Mouse (Mus musculus) liver, embryonic 14.5 days (tissue): ENCODE results near the gene Trim14. TPM values are rescaled to one million over a fixed set of nuclear protein-coding genes. Genes with fewer than 3 reads are reported as not detected.

Experiments
- ATAC-seq: fragments of 200-750 bp; cut with Nextera tagmentation; 2 replicates; pipeline ENCODE4 v1.8.0; 2017; ENCODE audit warnings: moderate number of reproducible peaks, mild to moderate bottlenecking, moderate library complexity; ENCODE audit not compliant: insufficient read depth
- DNase-seq, 3 experiments: peaks; one replicate each; pipeline ENCODE4 v3.0.0-alpha.2; 2012 to 2013; ENCODE audit warnings: low read depth in 3 of 3, low spot score in 3 of 3
- H3K27ac ChIP-seq: fragments of 300-500 bp; sonication (generic); 2 replicates; pipeline ENCODE4 v1.5.1; 2014; ENCODE audit warnings: moderate library complexity, mild to moderate bottlenecking, control low read depth, inconsistent platforms
- H3K27me3 ChIP-seq: fragments of 300-500 bp; sonication (generic); 2 replicates; pipeline ENCODE4 v1.6.1; 2014; ENCODE audit warnings: mild to moderate bottlenecking, low read length, moderate library complexity; ENCODE audit not compliant: control insufficient read depth, insufficient read depth
- H3K36me3 ChIP-seq: fragments of 300-500 bp; sonication (generic); replicated peaks from 2 replicates; pipeline ENCODE4 v1.6.1; 2014; ENCODE audit warnings: low read depth; ENCODE audit not compliant: control insufficient read depth, insufficient read depth
- H3K4me1 ChIP-seq, 2 experiments: fragments of 200-500 bp in 1 of 2; fragments of 300-500 bp in 1 of 2; sonication (generic) in 1 of 2; replicated peaks; 2 replicates each; pipeline ENCODE4 v1.6.1; 2012 to 2014; ENCODE audit warnings: antibody characterized with exemption in 1 of 2, inconsistent platforms in 1 of 2, low read length in 1 of 2; ENCODE audit not compliant: control insufficient read depth in 2 of 2, insufficient read depth in 2 of 2
- H3K4me2 ChIP-seq: fragments of 300-500 bp; sonication (generic); 2 replicates; pipeline ENCODE4 v1.6.1; 2014; ENCODE audit warnings: low read depth, mild to moderate bottlenecking, control low read depth, moderate library complexity
- H3K4me3 ChIP-seq, 2 experiments: fragments of 200-500 bp in 1 of 2; fragments of 300-500 bp in 1 of 2; sonication (generic) in 1 of 2; 2 replicates each; pipeline ENCODE4 v1.5.1; 2012 to 2014; ENCODE audit warnings: low read depth in 2 of 2, low read length in 2 of 2, mild to moderate bottlenecking in 2 of 2, control low read depth in 1 of 2, inconsistent platforms in 1 of 2, moderate library complexity in 1 of 2; ENCODE audit not compliant: insufficient read depth in 1 of 2
- H3K9ac ChIP-seq: fragments of 300-500 bp; sonication (generic); replicated peaks from 2 replicates; pipeline ENCODE4 v1.6.1; 2014; ENCODE audit warnings: mild to moderate bottlenecking, control low read depth, moderate library complexity
- H3K9me3 ChIP-seq: fragments of 300-500 bp; sonication (generic); 2 replicates; pipeline ENCODE4 v1.6.1; 2016; ENCODE audit warnings: low read length, mixed read lengths; ENCODE audit not compliant: control insufficient read depth
- CTCF ChIP-seq: IDR thresholded peaks from 2 replicates; pipeline ENCODE4 v1.5.1; 2016; ENCODE audit warnings: antibody characterized with exemption, low read depth, control low read depth
- EP300 ChIP-seq: IDR thresholded peaks from 2 replicates; pipeline ENCODE4 v1.6.1; 2016; ENCODE audit warnings: antibody characterized with exemption, low read depth
- WGBS: fragments of 180-500 bp; shearing (Covaris S2); extraction: QIAGEN DNeasy Blood & Tissue Kit; methylation state at CpG from one replicate; pipeline ENCODE4 v1.1.7; 2014; ENCODE audit not compliant: insufficient replicate concordance; 5-methylcytosine and 5-hydroxymethylcytosine counted together
- polyA plus RNA-seq, 2 experiments: library from polyadenylated mRNA; depleted of rRNA in 1 of 2; stranded (reverse) in 1 of 2; unstranded in 1 of 2; fragments of >200 nt; fragmentation: Nextera tagmentation in 1 of 2; extraction: Ambion mirVana in 1 of 2; gene quantifications; 2 replicates each; pipeline versions ENCODE4 v1.2.1 to v1.2.3; 2012 to 2014

Gene Trim14
- polyA plus RNA-seq, 2 experiments: 4.1 to 7.5 TPM

DNA sequence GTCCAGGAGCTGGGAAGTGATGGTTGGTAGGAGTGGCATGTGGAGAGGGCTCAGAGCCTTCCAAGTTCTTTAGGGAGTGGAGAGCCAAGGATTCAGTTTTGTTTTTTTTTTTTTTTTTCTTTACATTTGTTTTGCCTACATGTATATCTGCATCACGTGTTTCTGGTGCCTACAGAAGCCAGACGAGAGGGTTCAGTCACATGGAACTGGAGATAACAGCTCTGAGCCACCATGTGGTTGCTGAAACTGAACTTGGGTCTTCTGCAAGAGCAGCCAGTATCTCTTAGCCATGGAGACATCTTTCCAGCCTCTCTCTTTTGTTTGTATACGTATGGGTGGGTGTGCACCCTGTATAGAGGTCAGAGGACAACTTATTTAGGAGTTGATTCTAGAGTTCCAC lies 32.1 kb downstream of the Trim14 start:
- no peak overlapping the region for H3K4me3 ChIP-seq
- no peak overlapping the region for H3K9ac ChIP-seq
- H3K27me3 ChIP-seq: no peaks in the 10 kb centered on the region; the same call in 1 of the 2 replicates
- DNase-seq (peak in 2 of 3 experiments; percentile 45 to 49), ATAC-seq (no peak)
- no peak for TF ChIP-seq EP300
- TF ChIP-seq CTCF: no peak
- H3K9me3 ChIP-seq: no peaks in the 10 kb centered on the region
- no peak overlapping the region for H3K4me2 ChIP-seq
- peaks cover 27% of the 10 kb centered on the region for H3K36me3 ChIP-seq
- no peak overlapping the region; the same call in 1 of the 2 replicates for H3K27ac ChIP-seq
- 10% methylated on average over 3 of the region's 3 CpGs for WGBS
- H3K4me1 ChIP-seq: peaks cover 14 to 23% of the 10 kb centered on the region in 2 experiments

GRCm38 (mm10) chr4:46502606-46503502 lies 33.1 kb downstream of the Trim14 start:
- peaks cover 27% of the 10 kb centered on the region for H3K36me3 ChIP-seq
- WGBS: 75% methylated on average over 16 of the region's 16 CpGs
- H3K27me3 ChIP-seq: no peaks in the 10 kb centered on the region; the same call in 1 of the 2 replicates
- H3K4me3 ChIP-seq: no peak overlapping the region
- no peak overlapping the region for H3K9ac ChIP-seq
- H3K4me2 ChIP-seq: no peak overlapping the region
- H3K9me3 ChIP-seq: no peaks in the 10 kb centered on the region
- peaks cover 14 to 25% of the 10 kb centered on the region in 2 experiments for H3K4me1 ChIP-seq
- DNase-seq: no peak
- TF ChIP-seq CTCF: no peak
- ATAC-seq: no peak
- H3K27ac ChIP-seq: no peak overlapping the region

GRCm38 (mm10) chr4:46498976-46499375 lies 37.0 kb downstream of the Trim14 start:
- no peaks in the 10 kb centered on the region for H3K9me3 ChIP-seq

DNA sequence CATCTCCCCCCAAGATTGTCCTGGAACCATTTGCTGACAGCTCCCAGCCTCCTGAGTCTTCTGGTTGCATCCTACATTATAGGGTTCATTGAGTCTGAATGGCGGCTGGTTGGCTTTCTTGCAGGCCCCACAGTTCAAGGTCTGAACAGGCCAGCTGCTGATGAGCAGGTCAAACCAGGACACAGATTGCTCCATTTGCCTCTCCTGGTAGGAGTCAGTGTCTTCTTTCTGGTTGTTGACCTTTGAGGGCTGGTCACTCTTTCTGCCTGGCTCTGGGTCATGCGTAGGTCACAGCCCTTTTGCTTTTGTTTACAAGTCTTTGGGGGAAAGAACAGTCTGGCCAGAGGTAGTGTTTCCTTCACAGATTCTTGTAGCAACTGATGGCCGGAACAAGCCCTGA lies 37.4 kb downstream of the Trim14 start:
- DNase-seq (no peak), ATAC-seq (peak; percentile 19; the same call in 1 of the 2 replicates)
- WGBS: 66% methylated on average over 3 of the region's 3 CpGs
- H3K36me3 ChIP-seq: peaks cover 43% of the 10 kb centered on the region
- no peak for TF ChIP-seq CTCF
- no peaks in the 10 kb centered on the region for H3K9me3 ChIP-seq
- no peak overlapping the region for H3K4me2 ChIP-seq
- H3K4me1 ChIP-seq: peaks cover 0 to 3% of the 10 kb centered on the region in 2 experiments; a peak in 2 of 4 replicates
- no peak overlapping the region for H3K27ac ChIP-seq
- H3K4me3 ChIP-seq: no peak overlapping the region
- H3K9ac ChIP-seq: no peak overlapping the region
- H3K27me3 ChIP-seq: no peaks in the 10 kb centered on the region

More at GRCm38 (mm10) chr4:46498976-46499375, 37.0 kb downstream of the Trim14 start:
- H3K36me3 ChIP-seq: peaks cover 39% of the 10 kb centered on the region
- no peaks in the 10 kb centered on the region for H3K27me3 ChIP-seq
- no peak overlapping the region for H3K27ac ChIP-seq
- TF ChIP-seq EP300 (no peak), CTCF (peak; percentile 86)
- 13% methylated on average over 4 of the region's 4 CpGs for WGBS
- no peak overlapping the region for H3K4me2 ChIP-seq
- no peak for ATAC-seq
- H3K4me1 ChIP-seq: peaks cover 0 to 8% of the 10 kb centered on the region in 2 experiments; a peak in 3 of 4 replicates
- DNase-seq: peak in 1 of 3 experiments; percentile 43
- H3K4me3 ChIP-seq: no peak overlapping the region
- H3K9ac ChIP-seq: no peak overlapping the region

GRCm38 (mm10) chr4:46497286-46497892 lies 38.6 kb downstream of the Trim14 start:
- peaks cover 48% of the 10 kb centered on the region for H3K36me3 ChIP-seq
- H3K9me3 ChIP-seq: no peaks in the 10 kb centered on the region
- H3K4me2 ChIP-seq: no peak overlapping the region
- H3K27ac ChIP-seq: no peak overlapping the region
- DNase-seq: peak; percentile 52 to 65 (median 54)
- no peak overlapping the region for H3K9ac ChIP-seq
- WGBS: 38% methylated on average over 4 of the region's 4 CpGs
- H3K4me1 ChIP-seq: 0 out of 4 replicates have a peak, but pooled peaks cover 0 to 2% of the 10 kb centered on the region in 2 experiments
- H3K4me3 ChIP-seq: no peak overlapping the region
- peak; percentile 11; the same call in 1 of the 2 replicates for ATAC-seq
- TF ChIP-seq EP300: no peak
- TF ChIP-seq CTCF: peak; percentile 98
- H3K27me3 ChIP-seq: no peaks in the 10 kb centered on the region
